Mouse (Mus musculus) ZHBTc4 (cell line): ENCODE results near the gene Nuak1.
A peak's percentile ranks its signal among the peaks of the same experiment; 100 is the strongest.

Source experiments
- DNase-seq: peaks from one replicate; pipeline ENCODE4 v3.0.0-alpha.2; 2011; ENCODE audit warnings: low read depth, low spot score

Gene Nuak1

GRCm38 (mm10) chr10:84411122-84412105 is 29.0 kb downstream of the Nuak1 start:
- no peak for DNase-seq

- DNase-seq, result no peak
Observed at GRCm38 (mm10) chr10:84408965-84409660, 31.3 kb downstream of the Nuak1 start.

- no peak for DNase-seq
Observed at GRCm38 (mm10) chr10:84405135-84405776, 35.1 kb downstream of the Nuak1 start.

GRCm38 (mm10) chr10:84401907-84402371 is 38.5 kb downstream of the Nuak1 start:
- DNase-seq, result no peak

GRCm38 (mm10) chr10:84401189-84401588 is 39.2 kb downstream of the Nuak1 start:
- DNase-seq, result no peak

- DNase-seq, result no peak
Observed at GRCm38 (mm10) chr10:84400037-84400681, 40.2 kb downstream of the Nuak1 start.

GRCm38 (mm10) chr10:84397276-84397675 is 43.1 kb downstream of the Nuak1 start:
- no peak for DNase-seq

- no peak for DNase-seq
Observed at GRCm38 (mm10) chr10:84395885-84396659, 44.3 kb downstream of the Nuak1 start.

- DNase-seq, result no peak
Observed at GRCm38 (mm10) chr10:84395259-84395658, 45.1 kb downstream of the Nuak1 start.

GRCm38 (mm10) chr10:84393881-84394280 is 46.5 kb downstream of the Nuak1 start:
- DNase-seq, result no peak

GRCm38 (mm10) chr10:84393405-84393804 is 47.0 kb downstream of the Nuak1 start:
- DNase-seq, result no peak

- DNase-seq, result no peak
Observed at GRCm38 (mm10) chr10:84392723-84393081, 47.7 kb downstream of the Nuak1 start.

- DNase-seq, result peak; percentile 65
Observed at GRCm38 (mm10) chr10:84392027-84392722, 48.2 kb downstream of the Nuak1 start.

- DNase-seq, result peak; percentile 63
Observed at GRCm38 (mm10) chr10:84389707-84390106, 50.7 kb downstream of the Nuak1 start.

GRCm38 (mm10) chr10:84388357-84389141 is 51.8 kb downstream of the Nuak1 start:
- DNase-seq, result no peak

- DNase-seq, result no peak
Observed at GRCm38 (mm10) chr10:84387338-84387737, 53.1 kb downstream of the Nuak1 start.

GRCm38 (mm10) chr10:84386625-84387242 is 53.7 kb downstream of the Nuak1 start:
- peak; percentile 40 for DNase-seq

- DNase-seq, result peak; percentile 34
Observed at GRCm38 (mm10) chr10:84386214-84386613, 54.2 kb downstream of the Nuak1 start.

- DNase-seq, result no peak
Observed at GRCm38 (mm10) chr10:84384761-84385160, 55.6 kb downstream of the Nuak1 start.
